Mouse (Mus musculus) midbrain, embryonic 12.5 days (tissue): ENCODE data around the gene Tor3a. TPM values are rescaled to one million over a fixed set of nuclear protein-coding genes. Genes with fewer than 3 reads are reported as not detected.

Experiments
- ATAC-seq: fragments of 200-750 bp; cut with Nextera tagmentation; 2 replicates; pipeline ENCODE4 v1.8.0; 2017; ENCODE audit warnings: low read depth, moderate TSS enrichment, moderate library complexity; ENCODE audit not compliant: low FRiP score
- H3K27ac ChIP-seq: fragments of 300-500 bp; sonication (generic); replicated peaks from 2 replicates; pipeline ENCODE4 v1.5.1; 2016; ENCODE audit warnings: mild to moderate bottlenecking
- H3K27me3 ChIP-seq: fragments of 300-500 bp; sonication (generic); 2 replicates; pipeline ENCODE4 v1.6.1; 2016; ENCODE audit warnings: mild to moderate bottlenecking
- H3K36me3 ChIP-seq: fragments of 300-500 bp; sonication (generic); 2 replicates; pipeline ENCODE4 v1.6.1; 2016
- H3K4me1 ChIP-seq: fragments of 300-500 bp; sonication (generic); 2 replicates; pipeline ENCODE4 v1.6.1; 2016
- H3K4me2 ChIP-seq: fragments of 300-500 bp; sonication (generic); replicated peaks from 2 replicates; pipeline ENCODE4 v1.6.1; 2016; ENCODE audit warnings: mild to moderate bottlenecking, moderate library complexity
- H3K4me3 ChIP-seq: fragments of 300-500 bp; sonication (generic); 2 replicates; pipeline ENCODE4 v1.5.1; 2016; ENCODE audit warnings: mild to moderate bottlenecking
- H3K9ac ChIP-seq: fragments of 300-500 bp; sonication (generic); replicated peaks from 2 replicates; pipeline ENCODE4 v1.6.1; 2016; ENCODE audit warnings: mild to moderate bottlenecking, moderate library complexity
- H3K9me3 ChIP-seq: fragments of 300-500 bp; sonication (generic); 2 replicates; pipeline ENCODE4 v1.6.1; 2016; ENCODE audit warnings: mild to moderate bottlenecking
- WGBS: fragments of 180-500 bp; shearing (Covaris S2); methylation state at CpG from one replicate; pipeline ENCODE4 v1.1.7; 2016; 5-methylcytosine and 5-hydroxymethylcytosine counted together
- polyA plus RNA-seq: library from polyadenylated mRNA; unstranded; fragments of >200 nt; fragmentation: Nextera tagmentation; extraction: Ambion mirVana; gene quantifications from 2 replicates; pipeline ENCODE4 v1.2.1, GENCODE M21; 2016

Tor3a gene
- polyA plus RNA-seq, 1 experiment from 2014 or later, result 2.9 TPM

DNA sequence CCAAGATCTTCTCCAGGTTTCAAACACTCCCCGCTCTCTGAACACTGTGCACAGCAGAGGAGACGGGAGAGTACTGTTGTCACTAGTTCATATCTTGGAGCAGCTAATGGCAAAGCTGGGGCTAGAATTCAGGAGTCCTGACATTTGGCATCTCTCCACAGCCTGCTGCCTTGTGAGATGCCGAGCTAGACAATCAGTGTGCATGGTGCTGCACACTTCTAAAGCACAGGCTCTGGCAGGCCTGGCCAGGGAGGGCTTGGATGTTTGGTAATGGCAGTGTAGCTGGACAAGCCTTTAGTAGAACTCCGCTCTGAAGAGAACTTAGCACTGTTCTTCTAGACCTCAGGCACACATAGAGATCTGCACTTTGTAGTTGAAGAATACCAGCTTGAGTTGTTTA lies 28.2 kb downstream of the Tor3a start:
- no peaks in the 10 kb centered on the region; the same call in 1 of the 2 replicates for H3K27me3 ChIP-seq
- WGBS, result 90% methylated on average over 4 of the region's 4 CpGs

DNA sequence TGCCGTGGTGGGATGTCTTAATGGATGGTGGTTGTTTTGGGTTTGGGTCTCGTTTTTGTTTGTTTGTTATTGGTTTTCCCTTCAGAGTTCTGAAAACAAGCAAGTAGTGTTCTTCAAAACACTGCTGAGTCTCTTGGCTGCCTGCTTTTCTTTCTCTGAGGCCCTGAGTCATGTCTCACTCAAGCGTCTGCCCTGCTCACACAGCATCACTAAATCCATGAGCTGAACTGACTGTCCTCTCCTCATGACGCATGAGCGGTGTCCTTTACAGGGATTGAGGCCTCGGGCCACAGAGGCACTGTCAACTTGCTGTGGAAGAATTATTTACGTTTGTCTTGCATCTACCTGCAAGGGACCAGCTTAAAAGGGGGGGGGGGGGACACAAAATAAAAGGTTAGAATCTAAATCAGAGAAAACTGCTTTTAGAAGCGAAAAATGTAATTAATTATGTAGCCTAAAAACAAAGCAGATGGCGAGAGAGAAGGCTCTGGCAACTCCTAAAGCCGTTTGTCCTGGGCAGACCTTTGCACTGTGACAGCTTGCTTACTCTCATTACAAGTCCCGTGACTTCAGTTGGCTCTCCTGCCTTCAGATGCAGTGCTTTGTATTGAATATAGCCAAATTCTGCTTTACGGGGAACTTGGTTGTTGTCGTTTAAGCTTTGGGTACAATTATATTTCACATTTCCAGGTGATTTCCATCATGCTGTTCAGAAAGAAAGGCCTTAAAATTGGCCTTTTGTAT lies 29.2 kb downstream of the Tor3a start:
- Histone ChIP-seq H3K27me3 (no peaks in the 10 kb centered on the region; the same call in 1 of the 2 replicates), H3K4me1 (peaks cover 15% of the 10 kb centered on the region), H3K36me3 (peaks cover 41% of the 10 kb centered on the region), H3K4me2 (no peak overlapping the region), H3K9me3 (no peaks in the 10 kb centered on the region), H3K9ac (no peak overlapping the region), H3K27ac (no peak overlapping the region), H3K4me3 (no peak overlapping the region)
- WGBS, result 73% methylated on average over 13 of the region's 13 CpGs
- ATAC-seq, result no peak

More for the DNA sequence above, 28.2 kb downstream of the Tor3a start:
- ATAC-seq, result no peak
- Histone ChIP-seq H3K9ac (no peak overlapping the region), H3K9me3 (no peaks in the 10 kb centered on the region), H3K27ac (no peak overlapping the region), H3K4me3 (no peak overlapping the region), H3K4me2 (no peak overlapping the region), H3K4me1 (peaks cover 15% of the 10 kb centered on the region), H3K36me3 (peaks cover 31% of the 10 kb centered on the region)

DNA sequence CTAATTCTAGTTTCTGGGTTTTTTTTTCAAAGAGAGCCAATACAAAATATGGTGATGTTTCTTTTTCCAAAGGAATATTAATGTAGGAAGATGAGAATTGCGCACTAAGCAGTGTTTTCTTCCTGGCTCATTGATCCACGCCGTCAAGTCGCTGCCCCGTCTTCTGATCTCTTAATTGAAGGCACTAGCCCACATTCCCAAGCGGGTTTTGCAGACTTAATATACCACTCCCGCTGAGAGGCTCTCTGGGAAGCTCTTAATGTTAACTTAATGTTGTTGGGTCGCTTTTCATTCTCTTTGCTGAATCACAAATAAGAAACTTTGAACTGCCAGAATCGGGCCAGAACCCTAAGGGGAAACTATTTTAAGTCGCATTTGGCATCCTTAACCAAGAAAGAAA lies 30.1 kb downstream of the Tor3a start:
- Histone ChIP-seq H3K4me2 (no peak overlapping the region), H3K36me3 (peaks cover 36% of the 10 kb centered on the region), H3K27me3 (no peaks in the 10 kb centered on the region; the same call in 1 of the 2 replicates), H3K27ac (no peak overlapping the region), H3K4me1 (peaks cover 15% of the 10 kb centered on the region), H3K9ac (no peak overlapping the region), H3K9me3 (no peaks in the 10 kb centered on the region), H3K4me3 (no peak overlapping the region)
- no peak for ATAC-seq
- WGBS, result 28% methylated on average over 10 of the region's 10 CpGs

DNA sequence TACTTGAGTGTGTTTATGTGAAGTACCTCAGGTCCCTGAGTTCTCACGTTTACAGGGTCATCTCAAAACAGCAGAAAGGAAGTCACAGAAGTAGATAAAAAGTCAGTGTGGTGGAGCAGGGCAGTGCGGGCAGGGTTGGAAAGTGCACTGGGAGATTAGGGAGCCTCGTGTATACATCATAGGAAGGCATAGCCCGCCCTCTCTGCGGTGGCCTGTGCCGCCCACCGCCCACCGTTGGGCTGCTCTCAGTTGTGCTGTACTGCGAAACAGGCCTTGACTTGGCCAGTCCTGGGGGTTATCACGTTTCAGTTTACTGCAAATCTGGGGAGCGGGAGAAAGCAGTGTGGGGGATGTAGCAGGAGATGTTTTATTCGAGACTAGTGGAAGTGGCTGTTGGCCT lies 31.3 kb downstream of the Tor3a start:
- no peak for ATAC-seq
- Histone ChIP-seq H3K4me1 (peaks cover 15% of the 10 kb centered on the region), H3K9ac (no peak overlapping the region), H3K4me3 (no peak overlapping the region), H3K36me3 (peaks cover 36% of the 10 kb centered on the region), H3K27me3 (no peaks in the 10 kb centered on the region; the same call in 1 of the 2 replicates), H3K27ac (no peak overlapping the region), H3K9me3 (no peaks in the 10 kb centered on the region), H3K4me2 (no peak overlapping the region)
- 62% methylated on average over 12 of the region's 12 CpGs for WGBS

DNA sequence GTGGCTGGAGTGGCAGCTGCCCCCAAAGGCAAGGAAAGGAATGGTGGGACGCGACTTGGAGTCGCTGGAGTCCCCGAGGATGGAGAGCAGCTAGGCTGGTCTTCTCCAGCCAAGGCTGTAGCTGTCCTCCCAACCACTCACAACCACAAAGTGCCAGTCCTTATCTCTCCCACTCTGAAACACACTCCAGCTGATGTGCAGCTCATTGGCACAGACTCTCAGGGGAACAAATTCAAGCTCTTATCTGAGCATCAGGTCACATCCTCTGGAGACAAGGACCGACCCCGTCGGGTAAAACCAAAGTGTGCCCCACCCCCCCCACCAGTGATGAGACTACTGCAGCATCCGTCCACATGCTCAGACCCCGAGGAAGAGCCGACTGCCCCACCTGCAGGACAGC lies 32.3 kb downstream of the Tor3a start:
- Histone ChIP-seq H3K4me3 (no peak overlapping the region), H3K4me2 (no peak overlapping the region), H3K4me1 (peaks cover 15% of the 10 kb centered on the region), H3K9ac (no peak overlapping the region), H3K27me3 (no peaks in the 10 kb centered on the region; the same call in 1 of the 2 replicates), H3K27ac (no peak overlapping the region), H3K36me3 (peaks cover 39% of the 10 kb centered on the region), H3K9me3 (no peaks in the 10 kb centered on the region)
- 89% methylated on average over 10 of the region's 10 CpGs for WGBS
- ATAC-seq, result no peak

DNA sequence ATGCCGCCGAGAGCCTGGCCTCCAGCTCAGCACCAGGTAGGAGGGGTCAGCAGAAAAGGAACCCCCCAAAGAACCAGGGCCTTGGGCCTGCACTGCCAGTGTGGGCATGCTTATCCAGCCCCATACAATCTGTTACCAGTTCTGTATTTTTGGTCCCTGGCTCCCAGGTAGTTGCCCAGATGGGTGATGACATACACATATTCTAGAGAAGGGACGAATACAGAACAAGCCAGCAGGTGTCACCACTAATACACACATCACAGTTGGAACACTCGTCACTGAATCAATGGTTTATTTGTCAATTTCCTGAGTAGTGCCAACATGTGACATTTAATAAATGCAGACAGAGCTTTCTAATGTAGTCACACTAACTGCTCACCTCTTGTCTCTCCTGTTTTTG lies 33.6 kb downstream of the Tor3a start:
- H3K27me3 ChIP-seq, result no peaks in the 10 kb centered on the region; the same call in 1 of the 2 replicates
- H3K27ac ChIP-seq, result no peak overlapping the region
- no peak overlapping the region for H3K4me3 ChIP-seq
- WGBS, result 79% methylated on average over 4 of the region's 4 CpGs
- H3K36me3 ChIP-seq, result peaks cover 49% of the 10 kb centered on the region
- no peak for ATAC-seq
- peaks cover 15% of the 10 kb centered on the region for H3K4me1 ChIP-seq
- H3K4me2 ChIP-seq, result no peak overlapping the region
- no peak overlapping the region for H3K9ac ChIP-seq
- H3K9me3 ChIP-seq, result no peaks in the 10 kb centered on the region

DNA sequence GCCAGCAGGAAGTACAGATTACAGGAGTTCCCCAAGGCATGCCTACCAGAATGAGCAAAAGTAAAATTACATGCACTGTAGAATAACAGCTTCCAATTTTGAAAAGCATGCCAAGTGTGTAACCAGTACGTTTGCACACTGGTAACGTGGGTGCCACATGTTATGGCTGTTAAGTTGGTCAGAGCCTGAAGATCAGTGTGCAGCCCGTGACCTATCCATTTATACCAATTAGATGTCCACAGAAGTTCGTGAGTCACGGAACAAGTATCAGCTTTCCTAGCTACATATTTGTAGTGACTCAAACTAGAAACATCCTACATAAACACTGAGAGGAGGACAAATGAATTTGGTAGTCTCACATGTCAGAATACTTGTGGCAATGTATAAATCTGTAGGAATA lies 34.7 kb downstream of the Tor3a start:
- WGBS, result 89% methylated on average over 5 of the region's 5 CpGs
- Histone ChIP-seq H3K9me3 (no peaks in the 10 kb centered on the region), H3K36me3 (peaks cover 60% of the 10 kb centered on the region), H3K27me3 (no peaks in the 10 kb centered on the region; the same call in 1 of the 2 replicates), H3K27ac (no peak overlapping the region), H3K4me1 (0 out of 2 replicates have a peak, but pooled peaks cover 9% of the 10 kb centered on the region), H3K4me3 (no peak overlapping the region), H3K9ac (no peak overlapping the region), H3K4me2 (no peak overlapping the region)
- ATAC-seq, result no peak

DNA sequence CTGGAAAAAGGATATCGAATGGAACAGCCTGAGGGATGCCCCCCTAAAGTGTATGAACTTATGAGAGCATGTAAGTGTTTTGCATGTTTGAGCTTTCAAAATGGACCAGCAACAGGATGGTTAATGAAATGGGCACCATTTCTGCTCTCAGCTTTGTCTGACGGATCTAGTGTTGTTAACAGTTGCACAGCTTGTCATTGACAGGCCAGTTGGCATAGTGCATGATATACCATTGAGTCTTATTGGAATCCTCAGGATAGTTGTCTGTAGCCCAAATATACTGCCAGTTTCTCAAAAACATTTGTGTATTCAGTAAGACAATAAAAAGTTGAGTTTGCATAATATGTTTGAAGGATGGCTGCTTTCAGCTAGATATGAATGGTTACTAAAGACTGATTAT lies 39.0 kb downstream of the Tor3a start:
- H3K27me3 ChIP-seq, result no peaks in the 10 kb centered on the region
- H3K36me3 ChIP-seq, result peaks cover 61% of the 10 kb centered on the region
- no peak overlapping the region for H3K4me2 ChIP-seq
- H3K9me3 ChIP-seq, result no peaks in the 10 kb centered on the region
- no peak for ATAC-seq
- H3K27ac ChIP-seq, result no peak overlapping the region
- WGBS, result 81% methylated on average over 2 of the region's 2 CpGs
- H3K4me3 ChIP-seq, result no peak overlapping the region
- H3K9ac ChIP-seq, result no peak overlapping the region
- no peaks in the 10 kb centered on the region for H3K4me1 ChIP-seq

DNA sequence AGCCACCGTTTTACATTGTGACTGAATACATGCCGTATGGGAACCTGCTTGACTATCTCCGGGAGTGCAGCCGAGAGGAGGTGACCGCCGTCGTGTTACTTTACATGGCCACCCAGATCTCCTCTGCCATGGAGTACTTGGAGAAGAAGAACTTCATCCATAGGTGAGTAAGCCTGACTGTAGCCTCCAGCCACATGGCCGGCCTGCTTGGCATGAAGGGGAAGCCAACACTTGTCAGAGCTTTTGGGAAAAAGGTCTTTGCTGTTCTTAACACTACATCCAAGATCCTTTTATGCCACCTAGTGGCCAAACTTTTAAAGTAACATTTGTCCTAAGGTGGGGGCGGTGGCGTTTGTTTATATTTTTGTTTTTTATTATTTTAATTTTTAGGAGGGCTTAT lies 41.1 kb downstream of the Tor3a start:
- no peak overlapping the region for H3K4me2 ChIP-seq
- no peaks in the 10 kb centered on the region for H3K27me3 ChIP-seq
- H3K27ac ChIP-seq, result no peak overlapping the region
- no peak overlapping the region for H3K9ac ChIP-seq
- no peaks in the 10 kb centered on the region for H3K4me1 ChIP-seq
- H3K9me3 ChIP-seq, result no peaks in the 10 kb centered on the region
- ATAC-seq, result no peak
- WGBS, result 78% methylated on average over 10 of the region's 10 CpGs
- H3K36me3 ChIP-seq, result peaks cover 66% of the 10 kb centered on the region
- H3K4me3 ChIP-seq, result no peak overlapping the region

DNA sequence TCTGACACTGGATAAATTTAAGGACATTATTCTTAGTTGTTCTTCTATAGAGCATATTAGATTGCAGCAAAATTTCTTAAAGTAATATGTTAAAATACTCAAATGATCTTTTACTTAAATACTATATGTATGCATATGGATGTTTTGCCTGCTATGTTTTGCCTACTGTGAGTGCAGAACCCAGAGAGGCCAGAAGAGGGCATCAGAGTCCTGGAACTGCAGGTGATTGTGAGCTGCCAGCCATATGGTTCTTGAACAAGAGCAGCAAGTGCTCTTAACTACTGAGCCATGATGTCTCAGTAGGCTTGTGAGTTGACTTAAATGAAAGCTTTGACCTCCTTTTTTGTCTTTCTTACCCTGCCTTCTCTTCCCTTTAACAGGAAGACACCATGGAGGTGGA lies 43.2 kb downstream of the Tor3a start:
- Histone ChIP-seq H3K27me3 (no peaks in the 10 kb centered on the region), H3K9ac (no peak overlapping the region), H3K4me3 (no peak overlapping the region), H3K27ac (no peak overlapping the region), H3K9me3 (no peaks in the 10 kb centered on the region), H3K36me3 (peaks cover 62% of the 10 kb centered on the region), H3K4me2 (no peak overlapping the region), H3K4me1 (no peaks in the 10 kb centered on the region)
- no peak for ATAC-seq

DNA sequence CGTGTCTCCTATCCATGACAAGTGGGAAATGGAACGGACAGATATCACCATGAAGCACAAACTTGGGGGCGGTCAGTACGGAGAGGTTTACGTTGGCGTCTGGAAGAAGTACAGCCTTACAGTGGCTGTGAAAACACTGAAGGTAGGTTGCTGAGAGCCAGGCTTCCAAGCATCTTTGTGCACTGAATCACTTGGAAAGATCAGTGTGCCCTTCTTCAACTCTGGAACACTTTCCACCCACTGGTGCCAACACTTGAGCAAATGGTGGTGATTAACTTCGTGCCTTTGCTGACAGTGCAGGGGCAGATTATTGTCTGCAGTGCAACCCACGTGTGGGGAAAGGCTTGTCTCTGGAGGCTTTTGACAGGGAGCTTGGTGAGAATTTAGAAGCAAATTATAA lies 44.2 kb downstream of the Tor3a start:
- H3K27me3 ChIP-seq, result no peaks in the 10 kb centered on the region
- no peak overlapping the region for H3K4me2 ChIP-seq
- no peaks in the 10 kb centered on the region for H3K4me1 ChIP-seq
- no peak overlapping the region for H3K9ac ChIP-seq
- no peak overlapping the region for H3K4me3 ChIP-seq
- peaks cover 62% of the 10 kb centered on the region for H3K36me3 ChIP-seq
- H3K27ac ChIP-seq, result no peak overlapping the region
- WGBS, result 93% methylated on average over 8 of the region's 8 CpGs
- H3K9me3 ChIP-seq, result no peaks in the 10 kb centered on the region
- ATAC-seq, result no peak

DNA sequence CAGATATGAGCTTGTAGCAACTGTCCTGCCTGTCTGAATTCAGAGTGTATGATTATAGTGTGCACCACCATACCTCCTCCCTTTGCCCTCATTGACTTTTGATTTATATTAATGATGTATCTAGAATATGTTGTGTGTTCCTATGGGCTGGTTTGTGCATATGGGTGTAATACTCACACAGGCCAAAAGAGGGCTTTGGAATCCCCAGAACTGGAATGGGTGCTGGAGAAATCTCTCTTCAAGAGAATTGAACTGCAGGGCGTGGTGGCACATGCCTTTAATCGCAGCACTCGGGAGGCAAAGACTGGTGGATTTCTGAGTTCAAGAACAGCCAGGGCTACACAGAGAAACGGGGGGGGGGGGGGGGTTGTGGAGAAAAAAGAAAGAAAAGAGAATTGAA lies 47.4 kb downstream of the Tor3a start:
- Histone ChIP-seq H3K4me3 (no peak overlapping the region), H3K27ac (no peak overlapping the region), H3K9ac (no peak overlapping the region), H3K4me2 (no peak overlapping the region), H3K9me3 (no peaks in the 10 kb centered on the region), H3K4me1 (no peaks in the 10 kb centered on the region), H3K27me3 (no peaks in the 10 kb centered on the region), H3K36me3 (peaks cover 51% of the 10 kb centered on the region)
- 83% methylated on average over 4 of the region's 4 CpGs for WGBS
- no peak; the same call in 1 of the 2 replicates for ATAC-seq

DNA sequence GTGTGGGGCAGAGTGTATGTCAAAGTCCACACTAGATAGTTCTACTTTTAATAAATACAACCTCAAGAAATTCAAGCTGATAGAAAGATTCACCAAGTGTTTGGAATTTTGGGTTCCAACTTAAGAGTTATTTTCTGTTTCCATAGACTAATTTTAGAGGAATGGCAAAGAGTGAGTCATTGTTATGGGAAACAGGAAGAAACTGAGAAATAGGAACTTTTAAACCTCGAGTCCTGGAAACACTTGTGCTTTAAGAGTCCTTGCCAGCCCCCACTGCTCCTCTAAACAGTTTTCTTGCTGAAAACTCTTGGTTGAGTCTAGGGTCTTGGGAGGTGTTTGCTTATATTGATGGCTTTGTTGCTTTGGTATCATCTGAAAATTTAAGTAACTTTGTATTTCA lies 49.9 kb downstream of the Tor3a start:
- WGBS, result 79% methylated on average over 1 of the region's 1 CpGs
- no peak for ATAC-seq
- Histone ChIP-seq H3K9ac (no peak overlapping the region), H3K4me1 (no peaks in the 10 kb centered on the region), H3K27ac (no peak overlapping the region), H3K27me3 (0 out of 2 replicates have a peak, but pooled peaks cover 5% of the 10 kb centered on the region), H3K9me3 (no peaks in the 10 kb centered on the region), H3K4me2 (no peak overlapping the region), H3K36me3 (peaks cover 27% of the 10 kb centered on the region), H3K4me3 (no peak overlapping the region)
